Mouse (Mus musculus) forebrain, embryonic 14.5 days (tissue): ENCODE data around the gene Gna12. TPM values are rescaled to one million over a fixed set of nuclear protein-coding genes. Genes with fewer than 3 reads are reported as not detected.

Experiments
- ATAC-seq: fragments of 200-750 bp; cut with Nextera tagmentation; 2 replicates; pipeline ENCODE4 v1.8.0; 2017; ENCODE audit warnings: mild to moderate bottlenecking, moderate library complexity
- DNase-seq: peaks from one replicate; pipeline ENCODE4 v3.0.0-alpha.2; 2015; ENCODE audit warnings: low spot score
- H3K27ac ChIP-seq: fragments of 300-500 bp; sonication (generic); 2 replicates; pipeline ENCODE4 v1.5.1; 2014; ENCODE audit warnings: low read depth, mild to moderate bottlenecking, control low read depth, low read length, moderate library complexity
- H3K27me3 ChIP-seq: fragments of 300-500 bp; sonication (generic); replicated peaks from 2 replicates; pipeline ENCODE4 v1.6.1; 2014; ENCODE audit warnings: low read length, control low read depth, mixed read lengths; ENCODE audit not compliant: control insufficient read depth, insufficient read depth
- H3K36me3 ChIP-seq: fragments of 300-500 bp; sonication (generic); 2 replicates; pipeline ENCODE4 v1.6.1; 2014; ENCODE audit warnings: low read length, control low read depth; ENCODE audit not compliant: control insufficient read depth, insufficient read depth
- H3K4me1 ChIP-seq: fragments of 300-500 bp; sonication (generic); 2 replicates; pipeline ENCODE4 v1.6.1; 2014; ENCODE audit warnings: antibody characterized with exemption, low read length, control low read depth; ENCODE audit not compliant: control insufficient read depth, insufficient read depth
- H3K4me2 ChIP-seq: fragments of 300-500 bp; sonication (generic); 2 replicates; pipeline ENCODE4 v1.6.1; 2014; ENCODE audit warnings: mild to moderate bottlenecking, control low read depth, low read length
- H3K4me3 ChIP-seq: fragments of 300-500 bp; sonication (generic); 2 replicates; pipeline ENCODE4 v1.5.1; 2014; ENCODE audit warnings: low read depth, low read length, control low read depth
- H3K9ac ChIP-seq: fragments of 300-500 bp; sonication (generic); 2 replicates; pipeline ENCODE4 v1.6.1; 2014; ENCODE audit warnings: mild to moderate bottlenecking, low read length, control low read depth, moderate library complexity
- H3K9me3 ChIP-seq: fragments of 300-500 bp; sonication (generic); replicated peaks from 2 replicates; pipeline ENCODE4 v1.6.1; 2016; ENCODE audit warnings: low read length, control low read depth, mixed read lengths; ENCODE audit not compliant: control insufficient read depth
- WGBS: fragments of 180-500 bp; shearing (Covaris S2); extraction: QIAGEN DNeasy Blood & Tissue Kit; methylation state at CpG from one replicate; pipeline ENCODE4 v1.1.7; 2014; 5-methylcytosine and 5-hydroxymethylcytosine counted together
- polyA plus RNA-seq: library from polyadenylated mRNA; unstranded; fragments of >200 nt; fragmentation: Nextera tagmentation; extraction: Ambion mirVana; gene quantifications from 2 replicates; pipeline ENCODE4 v1.2.1, GENCODE M21; 2014

Gene Gna12
- polyA plus RNA-seq, 1 experiment from 2014 or later, result 19.9 TPM

DNA sequence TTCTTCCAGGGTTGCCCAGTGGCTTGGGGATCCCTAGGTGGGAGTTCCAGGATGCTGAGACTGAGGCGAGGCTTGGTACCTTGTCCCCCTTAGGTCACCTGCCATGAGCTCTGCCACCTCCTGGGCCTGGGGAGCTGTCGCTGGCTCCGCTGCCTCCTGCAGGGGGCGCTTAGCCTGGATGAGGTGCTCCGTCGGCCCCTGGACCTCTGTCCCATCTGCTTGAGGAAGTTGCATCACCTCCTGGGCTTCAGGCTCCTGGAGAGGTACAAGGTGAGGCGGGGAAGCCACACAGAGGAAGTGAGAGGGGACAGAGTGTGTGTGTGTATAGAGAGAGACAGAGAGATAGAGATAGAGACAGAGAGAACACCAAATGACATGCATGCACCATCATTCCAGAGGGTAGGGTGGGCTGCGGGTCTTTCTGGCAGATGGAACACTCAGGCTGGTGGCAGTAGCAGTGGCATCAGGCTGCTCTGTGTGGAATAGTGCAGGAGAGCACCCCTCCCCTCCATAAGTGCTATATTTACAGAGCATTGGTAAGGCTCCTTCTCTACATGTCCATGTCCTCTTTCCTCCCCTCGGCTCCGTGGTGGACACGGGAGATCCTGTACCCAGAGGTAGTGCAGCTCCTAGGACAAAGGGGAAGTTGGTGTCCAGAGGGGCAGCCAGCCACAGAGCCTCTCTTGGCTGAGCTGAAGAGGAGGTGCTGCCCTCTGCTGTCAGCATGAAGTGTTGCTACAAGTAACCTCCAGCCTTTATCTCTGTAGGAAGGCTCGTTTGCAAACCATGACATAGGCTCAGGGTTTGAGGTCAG, 81.0 kb downstream of the Gna12 start:
- no peaks in the 10 kb centered on the region for H3K27me3 ChIP-seq
- H3K9ac ChIP-seq, result peak overlapping the region; percentile 45; the same call in 1 of the 2 replicates
- H3K4me1 ChIP-seq, result peaks cover 6% of the 10 kb centered on the region; the same call in 1 of the 2 replicates
- no peaks in the 10 kb centered on the region for H3K36me3 ChIP-seq
- DNase-seq, result peak; percentile 83
- H3K4me3 ChIP-seq, result peak overlapping the region; percentile 14; the same call in 1 of the 2 replicates
- H3K27ac ChIP-seq, result 0 out of 2 replicates have a peak overlapping the region, but pooled peaks have one; percentile 27
- 15% methylated on average over 12 of the region's 12 CpGs for WGBS
- 0 out of 2 replicates have a peak, but pooled peaks cover 2% of the 10 kb centered on the region for H3K9me3 ChIP-seq
- H3K4me2 ChIP-seq, result peak overlapping the region; percentile 36
- peak; percentile 72 for ATAC-seq

DNA sequence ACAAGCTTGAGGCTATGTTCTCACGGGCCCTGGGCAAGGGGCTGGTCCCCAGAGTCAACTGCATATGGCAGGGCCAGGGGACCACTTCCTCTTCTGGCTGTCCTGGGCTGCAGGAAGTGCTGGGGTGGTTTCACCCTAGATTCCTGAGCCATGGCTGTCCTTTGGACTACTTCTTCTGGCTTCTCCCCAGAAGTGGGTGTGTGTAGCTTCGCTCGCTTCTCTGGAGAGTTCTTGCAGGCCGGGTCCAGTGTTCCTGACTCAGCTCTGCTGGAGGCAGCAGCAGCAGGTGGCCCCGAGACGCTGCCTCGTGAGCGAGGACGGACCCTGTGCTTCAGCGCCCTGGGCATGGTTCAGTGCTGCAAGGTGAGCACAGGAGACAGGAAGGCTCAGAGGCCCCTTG, 81.8 kb downstream of the Gna12 start:
- no peaks in the 10 kb centered on the region for H3K36me3 ChIP-seq
- ATAC-seq (no peak), DNase-seq (no peak)
- H3K4me2 ChIP-seq, result no peak overlapping the region
- H3K9ac ChIP-seq, result no peak overlapping the region
- H3K9me3 ChIP-seq, result 0 out of 2 replicates have a peak, but pooled peaks cover 2% of the 10 kb centered on the region
- H3K4me1 ChIP-seq, result peaks cover 8% of the 10 kb centered on the region; the same call in 1 of the 2 replicates
- WGBS, result 84% methylated on average over 10 of the region's 10 CpGs
- H3K27me3 ChIP-seq, result no peaks in the 10 kb centered on the region
- H3K27ac ChIP-seq, result no peak overlapping the region
- no peak overlapping the region for H3K4me3 ChIP-seq

DNA sequence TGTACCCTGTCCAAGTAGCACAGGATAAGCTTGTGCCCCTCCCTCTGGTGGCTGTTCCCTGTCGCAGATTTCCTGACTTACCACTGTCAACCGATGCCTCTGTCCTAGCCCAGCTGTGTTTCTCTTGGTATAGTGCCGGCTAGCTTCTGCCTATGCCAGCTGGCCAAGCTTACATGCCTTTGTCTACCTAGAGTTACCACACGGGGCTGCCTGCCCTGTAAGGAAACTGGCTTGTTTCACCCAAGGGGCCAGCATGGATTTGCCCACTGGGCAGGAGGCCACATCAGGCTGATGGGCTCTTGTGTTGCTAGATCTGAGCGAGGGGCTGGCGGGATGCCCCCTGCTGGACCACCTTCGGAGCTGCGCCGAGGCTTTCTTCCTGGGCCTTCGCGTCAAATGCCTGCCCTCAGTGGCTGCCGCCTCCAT, 86.5 kb downstream of the Gna12 start:
- 0 out of 2 replicates have a peak, but pooled peaks cover 2% of the 10 kb centered on the region for H3K4me1 ChIP-seq
- WGBS, result 24% methylated on average over 12 of the region's 12 CpGs
- H3K9ac ChIP-seq, result no peak overlapping the region
- DNase-seq (peak; percentile 36), ATAC-seq (peak; percentile 52)
- H3K27ac ChIP-seq, result no peak overlapping the region
- H3K4me2 ChIP-seq, result no peak overlapping the region
- no peaks in the 10 kb centered on the region for H3K9me3 ChIP-seq
- H3K4me3 ChIP-seq, result no peak overlapping the region
- no peaks in the 10 kb centered on the region for H3K27me3 ChIP-seq
- no peaks in the 10 kb centered on the region for H3K36me3 ChIP-seq

DNA sequence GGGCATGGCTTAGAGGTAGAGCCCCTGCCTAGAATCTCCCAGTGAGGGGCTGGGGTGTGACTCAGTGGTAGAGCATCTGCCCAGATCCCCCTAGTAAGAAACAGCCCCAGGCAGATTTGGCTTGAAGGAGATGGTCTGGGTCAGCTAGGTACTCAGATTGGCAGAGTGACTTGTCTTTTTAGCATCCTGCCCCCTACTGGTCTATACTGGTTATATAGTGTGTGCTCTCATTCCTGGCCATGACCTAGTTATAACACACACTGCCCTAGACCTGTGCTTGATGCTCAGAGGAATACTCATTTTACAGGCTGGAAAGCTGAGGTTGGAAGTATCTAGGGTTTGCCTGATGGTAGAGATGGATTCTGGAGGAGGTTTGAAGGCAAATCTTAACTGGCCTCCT, 88.4 kb downstream of the Gna12 start:
- H3K4me2 ChIP-seq, result no peak overlapping the region
- H3K27me3 ChIP-seq, result no peaks in the 10 kb centered on the region
- H3K9me3 ChIP-seq, result no peaks in the 10 kb centered on the region
- peak; percentile 31 for DNase-seq
- 0 out of 2 replicates have a peak, but pooled peaks cover 2% of the 10 kb centered on the region for H3K4me1 ChIP-seq
- ATAC-seq, result no peak
- H3K9ac ChIP-seq, result no peak overlapping the region
- H3K4me3 ChIP-seq, result no peak overlapping the region
- H3K36me3 ChIP-seq, result no peaks in the 10 kb centered on the region
- no peak overlapping the region for H3K27ac ChIP-seq

DNA sequence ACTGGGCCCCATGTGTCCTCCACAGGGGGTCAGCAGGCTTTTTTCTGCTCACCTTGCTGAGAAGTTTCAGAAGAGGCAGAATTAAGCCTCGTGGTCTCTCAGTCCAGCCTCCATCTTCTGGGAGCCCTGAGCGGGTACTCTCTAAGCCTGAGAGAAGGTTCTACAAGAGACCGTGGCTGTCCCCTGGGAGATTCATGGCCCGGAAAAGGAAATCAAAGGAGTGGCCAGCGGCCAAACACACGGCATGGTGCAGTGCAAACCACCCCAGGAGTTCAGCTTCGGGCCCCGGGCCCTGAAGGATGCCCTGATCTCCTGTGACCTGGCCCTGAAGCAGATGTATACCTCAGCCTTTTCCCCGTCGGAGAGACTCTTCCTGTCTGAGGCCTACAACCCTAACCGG, 89.2 kb downstream of the Gna12 start:
- H3K9ac ChIP-seq, result no peak overlapping the region
- H3K27me3 ChIP-seq, result peaks cover 6% of the 10 kb centered on the region; the same call in 1 of the 2 replicates
- DNase-seq (no peak), ATAC-seq (no peak)
- WGBS, result 83% methylated on average over 11 of the region's 11 CpGs
- no peak overlapping the region for H3K4me3 ChIP-seq
- H3K4me1 ChIP-seq, result 0 out of 2 replicates have a peak, but pooled peaks cover 2% of the 10 kb centered on the region
- H3K36me3 ChIP-seq, result no peaks in the 10 kb centered on the region
- H3K27ac ChIP-seq, result no peak overlapping the region
- no peak overlapping the region for H3K4me2 ChIP-seq
- H3K9me3 ChIP-seq, result no peaks in the 10 kb centered on the region

DNA sequence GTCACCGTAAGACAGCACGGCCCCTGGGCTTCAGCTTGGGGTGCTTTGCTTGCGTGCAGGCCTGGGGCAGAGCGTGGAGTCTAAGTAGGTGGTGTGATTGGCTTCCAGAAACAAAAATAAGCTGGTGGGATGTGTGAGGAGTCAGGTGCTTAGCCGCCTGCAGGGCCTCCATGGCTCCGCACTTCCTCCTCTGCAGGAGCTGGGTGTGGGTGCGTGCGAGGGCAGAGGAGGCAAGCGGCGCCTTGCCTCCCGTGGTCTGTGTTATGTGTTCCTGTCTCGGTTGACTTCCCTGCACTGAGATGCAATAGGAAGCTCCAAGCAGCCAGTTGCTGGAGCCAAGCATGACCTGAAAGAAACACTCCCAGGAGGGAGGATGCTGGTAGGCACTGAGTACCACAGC, 90.4 kb downstream of the Gna12 start:
- Histone ChIP-seq H3K27me3 (peaks cover 16% of the 10 kb centered on the region; the same call in 1 of the 2 replicates), H3K27ac (no peak overlapping the region), H3K9me3 (no peaks in the 10 kb centered on the region), H3K36me3 (no peaks in the 10 kb centered on the region), H3K4me2 (no peak overlapping the region), H3K4me1 (peaks cover 6% of the 10 kb centered on the region; the same call in 1 of the 2 replicates), H3K4me3 (no peak overlapping the region), H3K9ac (no peak overlapping the region)
- ATAC-seq (no peak), DNase-seq (no peak)
- 90% methylated on average over 12 of the region's 12 CpGs for WGBS

DNA sequence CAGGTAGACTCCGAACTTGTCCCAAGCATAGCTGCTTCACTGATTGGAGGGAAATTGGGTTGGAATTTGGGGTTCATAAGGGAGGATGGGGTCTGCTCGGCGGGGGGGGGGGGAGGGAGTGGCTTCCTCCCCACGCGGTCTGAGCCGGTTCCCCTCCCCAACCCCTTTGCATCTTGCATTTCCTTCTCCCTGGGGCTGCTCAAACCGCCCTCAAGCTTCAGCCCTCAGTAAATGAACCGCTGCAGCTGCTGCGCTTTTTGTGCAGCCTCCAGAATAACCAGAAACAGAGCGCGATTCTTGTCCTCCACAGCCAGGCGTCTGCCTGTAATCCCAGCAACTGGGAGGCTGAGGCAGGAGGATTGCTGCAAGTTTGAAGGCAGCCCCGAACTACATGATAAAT, 94.1 kb downstream of the Gna12 start:
- Histone ChIP-seq H3K9ac (no peak overlapping the region), H3K4me3 (no peak overlapping the region), H3K27ac (no peak overlapping the region), H3K4me2 (peak overlapping the region; percentile 45; the same call in 1 of the 2 replicates), H3K4me1 (peaks cover 4% of the 10 kb centered on the region; the same call in 1 of the 2 replicates), H3K27me3 (peaks cover 16% of the 10 kb centered on the region; the same call in 1 of the 2 replicates), H3K36me3 (no peaks in the 10 kb centered on the region), H3K9me3 (no peaks in the 10 kb centered on the region)
- DNase-seq, result no peak
- WGBS, result 28% methylated on average over 12 of the region's 13 CpGs
- ATAC-seq, result no peak

DNA sequence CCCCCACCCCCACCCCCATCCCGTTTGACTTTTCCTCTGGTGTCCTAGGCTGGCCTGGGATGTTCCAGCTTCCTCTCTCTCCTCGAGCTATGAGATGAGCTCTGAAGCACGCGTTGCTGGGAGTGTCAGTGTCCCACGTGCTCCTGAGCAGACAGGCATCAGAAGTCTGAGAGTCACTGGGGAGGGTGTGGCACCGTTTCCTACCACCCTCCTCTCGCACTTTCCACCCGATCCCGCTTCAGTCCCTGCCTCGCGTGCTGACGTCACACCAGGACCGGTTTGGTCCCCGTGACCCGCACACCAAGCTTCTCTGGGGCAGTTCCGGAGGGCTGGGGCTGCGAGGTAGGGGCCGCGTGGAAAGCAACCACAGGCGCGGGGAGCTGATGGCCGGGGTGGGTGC, 94.9 kb downstream of the Gna12 start:
- Histone ChIP-seq H3K4me1 (peaks cover 4% of the 10 kb centered on the region; the same call in 1 of the 2 replicates), H3K27me3 (peaks cover 16% of the 10 kb centered on the region; the same call in 1 of the 2 replicates), H3K4me3 (peak overlapping the region; percentile 17), H3K9ac (no peak overlapping the region; the same call in 1 of the 2 replicates), H3K4me2 (peak overlapping the region; percentile 45), H3K36me3 (no peaks in the 10 kb centered on the region), H3K27ac (no peak overlapping the region), H3K9me3 (no peaks in the 10 kb centered on the region)
- peak; percentile 30 for DNase-seq
- WGBS, result 4% methylated on average over 22 of the region's 22 CpGs
- ATAC-seq, result no peak

DNA sequence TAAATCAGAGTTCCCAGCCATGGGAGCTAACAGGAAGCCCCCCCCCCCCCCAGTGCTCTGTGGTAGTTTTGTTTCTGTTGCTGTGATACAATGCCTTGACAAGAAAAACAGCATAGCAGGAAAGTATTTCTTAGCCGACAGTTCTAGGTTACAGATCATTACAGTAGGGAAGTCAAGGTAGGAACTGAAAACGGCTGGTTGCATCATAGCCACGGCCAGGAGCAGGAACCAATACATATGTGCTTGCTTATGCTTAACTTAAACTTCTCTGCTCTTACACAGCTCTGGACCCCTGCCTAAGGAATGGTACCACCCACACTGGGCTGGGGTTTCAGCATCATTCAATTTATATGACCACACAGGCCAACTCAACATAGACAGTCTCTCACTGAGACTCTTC, 96.9 kb downstream of the Gna12 start:
- H3K4me3 ChIP-seq, result no peak overlapping the region
- peaks cover 4% of the 10 kb centered on the region; the same call in 1 of the 2 replicates for H3K4me1 ChIP-seq
- no peaks in the 10 kb centered on the region for H3K36me3 ChIP-seq
- H3K4me2 ChIP-seq, result no peak overlapping the region
- H3K27ac ChIP-seq, result no peak overlapping the region
- ATAC-seq (no peak), DNase-seq (no peak)
- peaks cover 16% of the 10 kb centered on the region; the same call in 1 of the 2 replicates for H3K27me3 ChIP-seq
- 80% methylated on average over 3 of the region's 3 CpGs for WGBS
- no peak overlapping the region for H3K9ac ChIP-seq
- H3K9me3 ChIP-seq, result no peaks in the 10 kb centered on the region
